Mouse (Mus musculus) bone marrow macrophage, adult 2 months (primary cell): ENCODE results near the gene Endog.

Experiments used
- CTCF ChIP-seq: IDR thresholded peaks from 2 replicates; pipeline ENCODE4 v1.5.1; 2012; ENCODE audit warnings: low read depth, mild to moderate bottlenecking, low read length, moderate library complexity
- POLR2A ChIP-seq: IDR thresholded peaks from 2 replicates; pipeline ENCODE4 v1.6.1; 2012; ENCODE audit warnings: mild to moderate bottlenecking, low read depth, low read length, borderline replicate concordance

- TF ChIP-seq CTCF (no peak), POLR2A (no peak)
Measured at GRCm38 (mm10) chr2:30152616-30153015, 18.7 kb upstream of the Endog start.
